In genomic region chr11:31861149-31861890, GRCm38 (mm10) we compare ENCODE assay signal across 12 mouse cellular contexts. TPM values are rescaled to one million over a fixed set of nuclear protein-coding genes. Genes with fewer than 3 reads are reported as not detected.
DNase-seq lines count a peak whose midpoint lies in the region; ATAC-seq lines count a peak whose summit lies in the region.
"Had no signal": no experiment of that assay in that cellular context is flagged by ENCODE, and none has a peak within 500 bp of the region (broad histone marks: within the 10 kb centered on the region; RNA-seq: fewer than 3 reads in every experiment).

No protein-coding gene starts in this region.

- H3K27me3 ChIP-seq in liver, embryonic 13.5 days: peaks cover 3% of the 10 kb centered on the region; the same call in 1 of the 2 replicates
- H3K27me3 ChIP-seq: midbrain, embryonic 15.5 days; Patski had no signal

- H3K9ac ChIP-seq in liver, embryonic 13.5 days: peak overlapping the region; percentile 65
- H3K9ac ChIP-seq: midbrain, embryonic 15.5 days had no signal

- H3K4me3 ChIP-seq in liver, embryonic 13.5 days (replicated peaks): no peak overlapping the region
- H3K4me3 ChIP-seq: midbrain, embryonic 15.5 days had no signal

- WGBS in liver, embryonic 13.5 days (ENCODE audit: insufficient replicate concordance): 20% methylated on average over 6 of the region's 6 CpGs

- peak overlapping the region; percentile 93 for H3K27ac ChIP-seq in liver, embryonic 13.5 days
- H3K27ac ChIP-seq: kidney, postnatal 0 days; midbrain, embryonic 15.5 days had no signal

- H3K4me2 ChIP-seq in liver, embryonic 13.5 days: peak overlapping the region; percentile 50
- H3K4me2 ChIP-seq: midbrain, embryonic 15.5 days had no signal

- intact Hi-C loops in left cerebral cortex, postnatal 4 days (cut with DNase I): no loop called here

- DNase-seq in spleen, adult 12 weeks (ENCODE audit: low spot score): peak; percentile 42
- DNase-seq in spleen, postnatal 4 days (ENCODE audit: low spot score in 2 of 2): no peak
- peak; percentile 85 for DNase-seq in c-Kit-positive CD71-positive TER-119-negative erythroid progenitor cells, embryonic 14.5 days (ENCODE audit: low read depth)
- DNase-seq in liver, embryonic 13.5 days: peak; percentile 74
- DNase-seq in embryo, embryonic 11 days: no peak
- DNase-seq in layer of hippocampus, adult 9-11 months: no peak
- no peak for DNase-seq in left cerebral cortex, postnatal 4 days
- DNase-seq: cerebellum, postnatal 14 days had no signal

- H3K9me3 ChIP-seq in liver, embryonic 13.5 days (replicated peaks): no peaks in the 10 kb centered on the region
- H3K9me3 ChIP-seq: midbrain, embryonic 15.5 days had no signal

- peaks cover 61% of the 10 kb centered on the region for H3K4me1 ChIP-seq in liver, embryonic 13.5 days (replicated peaks)
- H3K4me1 ChIP-seq: midbrain, embryonic 15.5 days had no signal

- no peaks in the 10 kb centered on the region for H3K36me3 ChIP-seq in liver, embryonic 13.5 days
- H3K36me3 ChIP-seq: midbrain, embryonic 15.5 days had no signal

- ATAC-seq in liver, embryonic 13.5 days (ENCODE audit: low read depth): peak; percentile 98
- ATAC-seq: hindbrain, embryonic 16.5 days; midbrain, embryonic 15.5 days; Patski had no signal

RNA-seq across cellular contexts. Expression of gene Cpeb4, which starts 10.7 kb away (rescaled TPM):
- 14.3 and 21.6 TPM in 2 replicates for polyA plus RNA-seq in liver, embryonic 13.5 days (2015; fragmentation: Nextera tagmentation; extraction: Ambion mirVana)
- 100 to 1,000 TPM; 148 to 149 TPM for total RNA-seq in left cerebral cortex, postnatal 4 days (2021)

Comparison
In these comparisons a context has a peak if more than half of its experiments do, and no peak if none do; other contexts are left out.
1. DNase-seq: peak in spleen, adult 12 weeks (single experiment), c-Kit-positive CD71-positive TER-119-negative erythroid progenitor cells, embryonic 14.5 days (single experiment) and liver, embryonic 13.5 days (single experiment); none in spleen, postnatal 4 days (0 of 2), embryo, embryonic 11 days (single experiment), layer of hippocampus, adult 9-11 months (single experiment) and left cerebral cortex, postnatal 4 days (single experiment).